Mouse (Mus musculus) left cerebral cortex, postnatal 4 days (tissue): ENCODE measurements around the gene Trim32. TPM values are rescaled to one million over a fixed set of nuclear protein-coding genes. Genes with fewer than 3 reads are reported as not detected.

Experiments used
- DNase-seq: peaks from one replicate; pipeline ENCODE4 v3.0.0-alpha.2; 2022
- intact Hi-C: fragments of 180-260 bp; cut with DNase I; formaldehyde crosslinking; loops from one replicate; pipeline ENCODE4 v1.15.1; 2025
- total RNA-seq, 2 experiments: library from RNA; stranded (reverse); gene quantifications; 2 replicates each; pipeline ENCODE4 v1.2.3; 2021

Gene Trim32
- total RNA-seq, result 100 to 1,000 TPM; 176 to 193 TPM

DNA sequence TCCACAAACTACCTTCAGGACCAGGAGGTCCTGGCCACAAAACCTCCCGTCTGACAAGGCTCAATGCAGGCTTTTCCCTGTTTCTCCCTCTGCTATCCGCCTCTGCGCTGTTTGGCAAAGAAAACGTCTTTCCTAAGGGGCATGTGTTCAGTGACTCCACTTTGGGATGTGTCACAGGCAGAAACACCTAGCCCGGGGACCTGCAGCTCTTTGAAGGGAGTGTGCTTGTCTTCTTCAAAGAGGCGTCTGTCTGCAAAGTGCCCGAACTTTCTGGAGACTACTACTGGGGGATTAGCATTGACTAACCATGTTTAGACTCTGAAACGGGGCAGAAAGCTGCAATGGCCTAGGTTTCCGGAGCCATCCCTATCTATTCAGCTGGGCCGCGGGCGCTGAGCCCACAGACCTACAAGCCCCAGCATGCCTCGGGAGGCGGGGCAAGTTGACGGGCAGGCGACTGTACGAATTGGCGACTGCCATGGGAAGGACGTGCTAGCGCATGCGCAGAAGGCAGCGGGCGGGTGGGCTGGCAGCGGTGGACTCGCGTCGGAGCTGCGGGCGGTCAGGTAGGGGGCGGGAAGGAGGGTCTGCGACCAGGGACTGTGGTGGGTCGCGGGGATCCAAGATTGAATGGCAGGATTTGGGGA lies at the start of gene Trim32:
TSS of gene Trim32 (plus strand) at position 483 of the 647 bp plus-strand sequence.
- intact Hi-C loops, result no loop called here
- peak; percentile 100 for DNase-seq

GRCm38 (mm10) chr4:65565493-65565892 lies 39.3 kb upstream of the Trim32 start:
- no peak for DNase-seq
- intact Hi-C loops, result no loop called here

- no peak for DNase-seq
- intact Hi-C loops, result loop anchor here (10.0 kb wide), 2 partner anchors 455 to 755 kb away; partner anchors contain the start of gene Pappa
These were observed 24.5 kb upstream of the Trim32 start for GRCm38 (mm10) chr4:65580254-65580653.

GRCm38 (mm10) chr4:65586947-65587346 lies 17.8 kb upstream of the Trim32 start:
- intact Hi-C loops, result loop anchor here (5.0 to 10.0 kb wide), 3 partner anchors 462 to 1055 kb away; partner anchors contain the start of gene Pappa
- DNase-seq, result peak; percentile 46

DNA sequence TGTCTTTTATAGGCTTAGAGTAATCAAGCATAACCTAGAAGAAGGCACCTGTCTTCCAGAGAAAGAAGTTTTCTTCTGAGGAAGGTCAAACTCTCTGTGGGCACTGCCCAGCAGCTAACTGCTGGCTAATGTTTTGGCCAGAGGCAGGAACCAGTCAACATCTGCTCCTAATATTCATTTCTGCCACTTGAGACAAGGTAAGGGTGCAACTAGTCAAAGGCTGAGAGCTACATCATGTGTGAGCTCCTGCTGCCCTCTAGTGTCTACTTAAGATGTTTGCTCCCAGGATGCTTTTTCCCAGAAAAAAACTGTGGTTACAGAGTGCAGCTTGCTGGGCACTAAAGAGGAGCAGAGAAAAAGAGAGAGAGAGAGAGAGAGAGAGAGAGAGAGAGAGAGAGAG lies 15.0 kb upstream of the Trim32 start:
- intact Hi-C loops, result loop anchor here (5.0 to 10.0 kb wide), 3 partner anchors 465 to 1057 kb away; partner anchors contain the start of gene Pappa
- DNase-seq, result no peak

DNA sequence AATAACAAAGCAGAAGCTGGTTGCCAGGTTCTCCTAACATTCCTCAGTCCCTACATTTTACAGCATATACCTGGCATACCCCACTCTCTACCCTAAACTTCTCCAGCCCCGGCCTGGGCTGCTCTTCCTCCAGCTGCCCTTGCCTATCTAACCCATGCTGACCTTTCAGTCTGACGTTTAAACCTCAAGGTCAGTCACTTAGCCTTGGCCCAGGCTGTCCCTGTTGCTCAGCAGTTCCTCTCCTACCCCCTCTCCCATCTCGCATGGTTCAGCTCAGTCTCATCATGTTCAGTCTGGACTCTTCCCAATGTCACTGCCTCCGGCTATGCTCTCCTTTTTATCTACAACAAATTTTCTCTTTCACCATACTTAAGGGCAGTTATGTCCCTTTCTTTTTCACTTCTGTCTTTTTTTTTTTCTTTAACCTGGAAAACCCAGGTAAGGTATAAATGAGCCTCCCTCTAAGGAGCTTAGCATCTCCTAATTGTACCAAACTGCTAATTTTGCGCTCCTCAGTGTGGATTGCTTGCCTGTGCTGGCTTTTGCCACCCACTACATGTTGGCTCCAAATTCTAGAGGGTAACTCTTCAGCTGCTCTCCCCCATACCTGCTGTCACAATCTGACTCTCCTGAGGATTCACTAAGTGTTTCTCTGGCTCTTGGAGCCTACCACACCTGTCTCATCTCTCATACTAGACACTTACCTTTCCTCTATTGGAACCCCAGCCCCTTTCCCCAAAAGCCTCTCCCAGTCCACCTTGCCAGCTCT lies 10.0 kb upstream of the Trim32 start:
- intact Hi-C loops, result no loop called here
- DNase-seq, result no peak

DNA sequence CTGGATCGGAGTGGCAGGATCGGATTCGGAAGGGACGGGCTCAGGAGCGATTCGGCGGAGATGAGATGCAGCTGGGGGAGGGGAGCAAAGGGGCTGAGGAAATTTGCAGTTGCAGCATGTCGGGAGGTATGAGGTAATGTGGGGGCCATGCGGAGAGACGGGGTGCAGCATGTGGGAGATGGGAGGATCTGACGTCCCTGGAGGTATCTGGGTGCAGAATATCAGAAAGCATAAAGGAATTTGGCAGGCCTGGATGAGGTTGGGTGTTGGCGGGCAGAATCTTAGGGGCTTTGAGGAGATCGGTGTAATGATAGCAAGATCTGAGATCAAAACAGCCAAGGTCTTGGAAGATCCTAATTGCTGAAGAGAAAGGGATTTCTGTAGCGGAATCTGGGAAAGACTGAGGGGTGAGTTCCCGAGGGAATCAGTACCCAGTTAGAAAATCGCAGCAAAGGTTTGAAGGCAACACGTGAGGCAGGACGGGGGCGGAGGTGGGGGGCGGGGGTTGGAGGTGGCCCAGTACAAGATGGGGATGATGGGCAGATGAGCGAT lies 441 bp downstream of the Trim32 start:
- intact Hi-C loops, result no loop called here
- peak; percentile 33 for DNase-seq

DNA sequence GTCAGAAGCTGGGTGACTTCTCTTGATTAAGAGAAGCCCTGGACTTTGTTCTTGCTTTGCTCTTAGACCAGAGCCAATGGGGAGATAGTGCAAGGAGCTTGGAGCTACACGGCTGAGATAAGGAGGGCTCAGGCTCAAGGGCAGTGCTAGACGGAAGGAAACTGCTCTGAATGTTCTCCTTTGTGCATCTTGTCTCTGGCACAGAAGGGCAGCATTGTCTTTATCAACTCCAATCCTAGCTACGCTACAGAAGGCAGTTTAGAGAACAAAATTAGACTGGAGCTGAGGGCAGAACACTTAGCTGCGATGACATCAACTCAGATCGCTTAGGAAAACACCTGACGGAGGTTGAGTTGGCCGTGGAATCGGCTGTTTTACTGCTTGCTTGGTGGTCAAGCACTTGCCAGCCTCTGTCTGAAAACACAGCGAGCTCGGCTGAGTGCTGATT lies 2.4 kb downstream of the Trim32 start:
- intact Hi-C loops, result no loop called here
- DNase-seq, result no peak

DNA sequence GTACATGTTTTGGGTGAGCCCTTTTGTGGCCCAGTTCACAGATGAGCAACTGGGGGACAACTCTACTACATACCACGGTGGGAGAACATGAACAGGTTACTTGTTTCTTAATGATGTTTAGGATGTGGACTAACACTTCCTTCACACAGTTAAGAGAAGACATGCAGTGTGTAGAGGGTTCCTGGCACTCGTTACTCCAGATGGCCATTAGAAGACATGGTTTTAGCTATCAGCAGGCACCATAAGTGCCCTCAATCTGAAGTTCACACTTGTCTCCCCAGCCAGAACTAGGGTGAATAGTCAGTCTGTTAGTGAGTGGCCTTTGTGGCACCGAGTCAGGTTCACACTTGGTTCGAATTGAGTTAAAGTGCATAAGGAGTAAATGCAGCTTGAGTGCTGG lies 3.3 kb downstream of the Trim32 start:
- DNase-seq, result no peak
- intact Hi-C loops, result no loop called here

DNA sequence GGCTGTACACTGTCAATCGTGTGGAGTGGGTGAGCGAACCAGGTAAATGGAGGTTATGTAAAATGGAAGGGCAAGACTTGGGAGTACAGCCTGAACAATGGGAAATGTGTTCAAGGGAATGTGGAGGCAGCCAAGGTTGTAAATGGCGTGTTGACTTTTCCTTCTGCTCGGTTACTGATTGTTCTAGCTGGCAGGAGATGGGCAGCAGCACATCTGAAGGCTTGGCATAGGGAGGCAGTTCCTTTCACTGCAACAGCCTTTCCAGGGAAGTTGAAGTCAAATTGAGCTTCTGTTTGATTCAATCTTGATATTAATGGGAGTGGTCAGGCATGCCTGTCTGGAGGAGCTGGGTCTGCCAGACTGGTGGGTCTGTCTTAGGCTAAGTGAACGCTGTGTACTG lies 5.5 kb downstream of the Trim32 start:
- intact Hi-C loops, result no loop called here
- no peak for DNase-seq

GRCm38 (mm10) chr4:65610896-65611295 lies 6.1 kb downstream of the Trim32 start:
- no peak for DNase-seq
- intact Hi-C loops, result no loop called here

GRCm38 (mm10) chr4:65613135-65613534 lies 8.3 kb downstream of the Trim32 start:
- DNase-seq, result peak; percentile 28
- intact Hi-C loops, result no loop called here

DNA sequence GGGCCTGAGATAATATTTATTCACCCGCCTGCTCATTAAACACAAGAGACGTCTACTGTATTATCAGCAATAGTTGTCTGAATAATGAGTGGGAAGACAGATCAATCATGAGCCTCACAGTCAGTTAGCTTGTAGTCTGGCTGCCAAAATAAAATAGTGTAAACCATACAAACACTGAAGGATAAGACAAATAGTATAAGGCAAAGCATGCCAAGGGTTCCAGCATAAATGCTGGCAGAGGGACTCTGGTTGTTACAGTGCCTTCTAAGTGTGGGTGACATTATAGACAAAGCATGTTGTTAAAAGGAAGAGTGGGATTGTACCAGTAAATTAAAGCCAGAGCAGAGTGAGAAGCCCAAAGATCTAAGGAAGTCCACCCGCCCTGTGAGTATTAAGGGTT lies 15.3 kb downstream of the Trim32 start:
- intact Hi-C loops, result no loop called here
- DNase-seq, result no peak

- no peak for DNase-seq
- intact Hi-C loops, result no loop called here
These were observed 33.4 kb downstream of the Trim32 start for GRCm38 (mm10) chr4:65638231-65638630.

GRCm38 (mm10) chr4:65642611-65643010 lies 37.8 kb downstream of the Trim32 start:
- intact Hi-C loops, result no loop called here

GRCm38 (mm10) chr4:65654723-65655122 lies 49.9 kb downstream of the Trim32 start:
- DNase-seq, result peak; percentile 89
- intact Hi-C loops, result loop anchor here (5.0 kb wide), 1 partner anchor 748 kb away; the partner anchor contains the start of gene Astn2

More at GRCm38 (mm10) chr4:65642611-65643010, 37.8 kb downstream of the Trim32 start:
- no peak for DNase-seq

GRCm38 (mm10) chr4:65663176-65663575 lies 58.4 kb downstream of the Trim32 start:
- no peak for DNase-seq
- intact Hi-C loops, result no loop called here
